Mouse (Mus musculus) duodenum, adult 2 months (tissue): ENCODE measurements around the gene Plekha3. TPM values are rescaled to one million over a fixed set of nuclear protein-coding genes. Genes with fewer than 3 reads are reported as not detected.

ENCODE experiments used
- polyA plus RNA-seq: library from polyadenylated mRNA; depleted of rRNA; stranded (reverse); fragments of >200 nt; gene quantifications from 2 replicates; pipeline ENCODE4 v1.2.3, GENCODE M21; 2012; ENCODE audit warnings: low replicate concordance; rRNA removed

Plekha3 gene
- polyA plus RNA-seq: 3.9 and 5.1 TPM in 2 replicates

DNA sequence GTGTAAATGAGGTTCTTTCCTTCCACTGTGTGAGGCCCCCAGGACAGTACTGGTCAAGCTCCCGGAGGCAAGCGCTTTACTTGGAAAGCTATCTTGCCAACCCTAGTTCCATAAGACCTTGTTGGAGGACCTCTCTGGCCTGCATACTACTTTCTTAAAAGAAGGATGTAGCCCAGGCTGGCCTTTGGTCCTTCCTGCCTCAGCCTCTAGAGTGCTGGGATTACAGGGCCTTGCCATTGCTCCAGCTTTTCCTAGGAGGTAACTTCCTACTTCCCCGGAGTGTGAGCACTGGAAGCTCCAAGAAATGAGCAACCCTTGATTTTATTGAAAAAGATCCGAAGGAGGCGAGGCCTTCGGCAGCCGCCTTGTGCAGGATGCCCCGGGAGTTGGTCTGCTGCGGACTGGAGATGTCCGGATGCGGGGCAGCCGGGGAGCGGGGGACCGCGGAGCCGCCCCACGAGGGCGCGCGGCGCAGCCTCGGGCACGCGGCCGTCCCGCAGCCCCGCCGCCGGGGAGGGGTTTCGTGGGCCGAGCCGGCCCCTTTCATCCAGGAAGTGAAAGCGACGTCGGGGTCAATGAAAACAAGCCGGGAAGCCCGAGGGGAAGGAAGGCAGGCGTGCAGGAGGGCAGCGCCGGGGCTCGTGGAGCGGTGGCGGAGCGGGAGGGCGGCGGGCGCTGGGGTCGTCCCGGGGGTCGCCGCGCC, at the start of gene Plekha3:
Gene Plekha3 (plus strand): TSS at position 557 of the 703 bp plus-strand sequence.

GRCm38 (mm10) chr2:76647883-76648570, 27.1 kb upstream of the Plekha3 start, which contains the start of the genes Prkra and Pjvk:
TSS of gene Prkra (minus strand) at chr2:76648015.
TSS of gene Pjvk (plus strand) at chr2:76648476.

GRCm38 (mm10) chr2:76672966-76673392, 2.1 kb upstream of the Plekha3 start, which contains the start of gene Fkbp7:
TSS of gene Fkbp7 (minus strand) at chr2:76673116.

Other genes with a start within 250 kb of the Plekha3 start
- gene Prkra, start 27.3 kb upstream of the Plekha3 start, polyA plus RNA-seq: 11.9 and 16.8 TPM in 2 replicates
- gene Pjvk, start 26.8 kb upstream of the Plekha3 start, polyA plus RNA-seq: not detected in 2 replicates
- not detected in 2 replicates for gene Fkbp7, start 2.2 kb upstream of the Plekha3 start, polyA plus RNA-seq